Mouse (Mus musculus): Measurements from ENCODE around the gene Fkbp9.

DNA sequence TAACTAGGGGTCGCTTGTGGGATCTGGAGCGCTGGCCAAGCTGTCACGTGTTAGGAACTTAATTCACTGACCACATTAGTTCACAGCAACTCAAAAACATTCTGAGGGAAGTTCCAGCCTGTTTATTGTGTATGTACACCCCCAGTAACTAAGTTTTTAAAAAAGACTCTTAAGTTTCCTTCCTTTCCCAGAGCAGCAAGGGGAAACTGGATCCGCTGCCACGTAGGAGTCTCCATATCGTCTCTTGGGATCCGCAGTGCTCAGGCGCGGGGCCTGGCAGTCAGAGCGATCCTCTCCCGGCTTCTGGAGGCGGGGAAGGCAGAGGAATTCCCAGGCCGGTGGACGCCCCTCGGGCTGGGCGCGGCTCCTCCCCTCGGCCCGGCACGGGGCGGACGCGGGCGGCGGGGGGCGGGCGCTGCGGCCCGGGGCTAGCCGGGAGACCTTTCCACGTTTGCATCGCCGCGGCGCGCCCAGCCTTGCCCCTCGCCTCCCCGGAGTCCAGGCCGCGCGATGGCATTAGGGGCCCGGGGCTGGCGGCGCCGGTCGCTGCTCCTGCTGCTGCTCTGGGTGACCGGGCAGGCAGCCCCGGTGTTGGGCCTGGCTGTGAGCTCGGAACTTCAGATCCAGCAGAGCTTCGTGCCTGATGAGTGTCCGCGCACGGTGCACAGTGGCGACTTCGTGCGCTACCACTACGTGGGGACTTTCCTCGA, at the start of gene Fkbp9:
- TF ChIP-seq GATA1 (IDR thresholded peaks at IDR 0.05; ENCODE audit: borderline replicate concordance, low read length) (no peak), FLI1 (IDR thresholded peaks at IDR 0.05; ENCODE audit: low read length) (no peak)
